Mouse (Mus musculus) testis, postnatal 14 days (tissue): ENCODE results near the gene Adarb2.

Experiments
- DNase-seq: peaks from one replicate; pipeline ENCODE4 v3.0.0; 2021; ENCODE audit warnings: low spot score

Adarb2 gene

DNA sequence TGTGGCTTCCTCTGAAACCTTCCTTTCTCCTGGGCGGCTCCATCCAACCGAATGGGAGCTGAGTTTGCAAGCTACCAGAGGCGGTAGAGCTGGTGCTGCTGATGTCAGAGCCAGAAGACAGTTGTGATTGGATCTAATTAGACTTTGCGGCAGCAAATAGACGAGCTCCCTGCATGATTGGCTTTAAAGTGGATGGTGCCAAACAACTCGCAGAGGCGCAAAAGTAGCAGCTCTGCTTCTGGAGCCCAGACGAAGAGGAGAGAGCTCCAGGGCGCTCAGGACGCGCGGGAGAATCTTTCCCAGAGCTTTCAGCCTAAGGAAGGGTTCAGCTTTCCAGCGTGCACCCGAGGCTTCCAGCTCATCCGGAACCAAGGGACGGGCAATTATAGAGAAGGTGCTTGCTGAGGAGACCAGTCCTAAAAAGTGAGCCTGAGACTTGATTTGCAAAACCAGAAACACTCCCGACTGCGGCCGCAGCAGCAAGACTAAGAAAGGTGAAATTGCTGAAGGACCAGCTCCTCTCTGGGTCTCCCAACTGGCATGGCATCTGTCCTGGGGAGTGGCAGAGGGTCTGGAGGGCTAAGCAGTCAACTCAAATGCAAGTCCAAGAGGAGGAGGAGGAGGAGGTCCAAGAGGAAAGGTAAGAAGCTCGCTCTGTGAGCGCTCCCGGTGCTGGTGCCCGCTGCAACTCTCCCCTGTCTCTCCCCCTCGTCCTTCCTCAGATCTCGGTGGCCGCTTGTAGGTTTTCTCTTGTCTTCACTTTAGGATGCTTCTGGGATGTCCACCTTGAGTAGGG, at the start of gene Adarb2:
Gene Adarb2, plus strand, starts transcription at position 186 of the 796 bp plus-strand sequence.
- no peak for DNase-seq

GRCm38 (mm10) chr13:8173800-8174199, 28.9 kb upstream of the Adarb2 start:
- no peak for DNase-seq

GRCm38 (mm10) chr13:8191977-8192376, 10.7 kb upstream of the Adarb2 start:
- DNase-seq: no peak

- no peak for DNase-seq
Measured at GRCm38 (mm10) chr13:8199186-8199880, 3.3 kb upstream of the Adarb2 start.

DNA sequence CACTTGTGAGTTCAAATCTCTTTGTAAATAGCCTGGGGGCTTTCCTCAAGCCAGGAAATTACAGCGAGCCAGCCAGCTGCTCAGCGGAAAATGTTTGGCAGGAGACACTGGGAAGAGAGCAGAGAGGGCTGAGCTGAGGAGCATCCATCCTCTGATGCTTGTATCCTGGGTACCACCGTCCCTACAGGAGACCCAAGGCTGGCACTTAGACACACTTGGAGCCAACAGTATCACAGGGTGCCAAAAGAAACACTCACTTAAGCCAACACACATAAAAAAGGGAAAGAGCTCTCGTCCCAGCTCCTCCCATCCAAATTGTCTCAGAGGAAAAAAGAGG, 779 bp downstream of the Adarb2 start:
- no peak for DNase-seq

GRCm38 (mm10) chr13:8207337-8207736, 4.7 kb downstream of the Adarb2 start:
- DNase-seq: no peak

GRCm38 (mm10) chr13:8210776-8211175, 8.1 kb downstream of the Adarb2 start:
- DNase-seq: no peak

DNA sequence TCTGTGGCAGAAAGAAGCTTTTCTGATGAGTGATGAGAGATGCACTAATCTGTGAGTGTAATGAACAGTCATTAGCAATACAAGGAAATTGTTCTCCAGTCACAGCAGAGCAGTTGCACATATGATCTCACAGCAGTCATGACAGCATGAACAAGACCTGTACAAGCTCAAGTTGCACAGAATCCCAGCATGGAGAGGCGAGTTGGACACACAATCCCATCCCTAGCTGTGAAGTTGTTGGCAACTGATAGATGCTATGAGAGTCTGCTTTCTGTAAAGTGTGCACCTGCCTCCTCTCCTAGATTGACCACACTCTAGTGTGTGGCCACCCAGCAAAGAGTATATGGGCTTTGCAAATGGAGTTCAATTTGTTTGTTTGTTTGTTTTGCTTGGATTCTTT, 36.2 kb downstream of the Adarb2 start:
- no peak for DNase-seq

- no peak for DNase-seq
Measured at GRCm38 (mm10) chr13:8248016-8248667, 45.5 kb downstream of the Adarb2 start.

GRCm38 (mm10) chr13:8272158-8272945, 69.7 kb downstream of the Adarb2 start:
- DNase-seq: no peak

DNA sequence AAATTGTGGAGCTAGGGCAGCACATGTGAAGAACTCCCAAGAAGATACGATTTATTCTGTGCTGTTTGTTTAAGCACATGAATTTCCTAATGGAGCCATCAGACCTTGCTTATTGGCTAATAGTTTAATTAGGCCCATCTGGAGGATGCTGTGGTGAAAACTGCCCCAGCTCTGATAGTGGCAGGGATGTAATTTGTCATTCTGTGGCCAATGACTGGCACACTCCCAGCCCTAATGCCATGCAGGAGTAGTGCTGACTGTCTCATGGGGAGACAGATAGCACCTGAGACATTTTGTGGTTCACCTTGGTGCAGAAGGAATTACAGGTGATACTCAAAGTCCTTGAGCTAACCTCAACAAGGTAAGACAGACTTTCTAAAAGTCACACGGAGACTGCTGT, 80.5 kb downstream of the Adarb2 start:
- DNase-seq: no peak

DNA sequence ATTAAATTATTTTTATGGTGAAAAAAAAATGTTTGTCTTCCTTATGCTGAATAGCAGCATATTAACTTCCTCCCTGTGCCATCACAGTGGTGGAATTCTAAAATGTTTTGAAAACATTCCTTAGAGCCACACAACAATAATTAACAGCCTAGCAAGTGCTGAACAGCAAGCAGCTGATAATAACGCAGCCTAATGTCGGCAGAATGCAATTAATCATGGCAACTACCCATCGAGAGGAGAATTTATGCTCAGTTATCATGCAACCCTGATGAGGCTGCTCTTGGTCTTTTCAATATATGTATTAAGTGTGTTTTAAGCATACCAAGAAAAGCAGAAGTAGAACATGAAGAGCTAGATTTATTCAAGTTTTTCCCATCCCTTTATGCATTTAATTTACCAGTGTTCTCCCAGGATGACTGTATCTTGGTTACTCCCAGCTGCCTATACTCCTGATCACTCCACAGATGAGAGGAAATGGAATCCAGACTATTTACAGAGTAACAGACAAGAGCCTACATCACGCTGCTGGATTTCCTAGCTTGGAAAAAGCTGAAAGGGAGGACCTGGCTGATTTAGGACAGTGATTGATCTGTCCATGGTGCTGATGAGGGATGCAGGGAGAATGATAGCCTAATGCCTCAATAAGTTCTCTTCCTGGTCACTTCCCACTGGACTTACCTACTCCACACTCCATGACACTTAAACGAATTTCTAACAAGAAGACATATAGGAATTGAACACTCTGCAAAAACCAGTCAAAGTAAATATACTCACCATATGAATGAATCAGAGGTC, 113.9 kb downstream of the Adarb2 start:
- no peak for DNase-seq

DNA sequence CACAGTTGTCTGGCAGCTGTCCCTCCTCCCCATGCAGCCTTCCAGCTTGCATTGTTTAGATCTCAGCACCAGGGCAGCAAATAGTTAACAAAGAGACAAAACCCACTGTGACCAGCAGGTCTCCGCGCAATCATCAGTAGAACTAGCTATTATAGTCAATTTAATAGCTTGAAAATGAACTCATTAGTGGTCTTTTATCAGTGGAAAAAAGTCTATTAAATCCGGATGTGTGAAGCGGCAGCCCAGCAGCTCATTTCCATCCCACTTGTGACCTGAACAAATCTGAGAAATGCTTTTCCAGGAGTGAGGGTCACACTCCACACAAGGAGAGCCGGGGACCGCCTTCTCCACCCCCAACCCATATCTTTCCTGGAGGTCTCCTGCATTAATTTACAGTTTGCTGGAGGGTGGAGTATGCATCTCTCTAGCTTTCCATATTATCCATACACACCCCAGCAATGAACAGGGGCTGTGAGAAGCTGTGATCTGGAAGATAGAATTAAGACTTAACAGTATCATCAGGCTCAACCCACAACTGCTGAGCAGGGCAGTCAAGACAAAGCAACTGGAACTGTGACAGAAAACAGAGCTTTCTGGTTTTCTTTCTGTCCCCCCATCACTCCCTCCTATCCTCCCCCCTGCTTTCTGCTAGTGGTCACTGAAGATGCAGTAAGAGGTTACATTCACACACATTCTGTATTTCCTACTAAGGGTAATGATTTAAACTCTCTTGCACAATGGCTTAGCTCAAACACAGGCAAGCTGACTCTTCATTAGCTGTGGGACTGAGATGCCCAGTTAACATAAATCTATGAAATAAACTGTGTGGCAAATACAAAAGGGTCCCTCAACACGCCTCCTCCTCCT, 131.2 kb downstream of the Adarb2 start:
- DNase-seq: no peak

DNA sequence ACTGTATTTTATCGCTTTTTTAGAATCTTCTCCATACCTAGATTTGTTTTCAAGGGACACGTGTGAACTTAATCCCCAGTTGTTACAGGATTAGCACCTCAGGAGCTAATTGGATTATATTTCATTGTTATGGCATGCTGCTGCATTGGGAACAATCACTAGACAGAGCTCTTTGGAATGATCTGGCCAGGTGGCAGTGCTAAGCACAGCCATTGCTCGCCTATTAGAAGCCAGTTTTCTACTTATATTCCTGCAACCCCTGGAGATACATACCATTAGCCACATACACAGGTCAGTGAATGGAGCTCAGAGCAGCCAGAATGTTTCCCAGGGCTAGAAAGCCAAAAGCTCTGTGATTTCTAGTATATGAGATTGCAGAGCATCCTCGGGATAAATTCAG, 131.9 kb downstream of the Adarb2 start:
- no peak for DNase-seq

GRCm38 (mm10) chr13:8341086-8341807, 138.6 kb downstream of the Adarb2 start:
- DNase-seq: no peak

GRCm38 (mm10) chr13:8347147-8347546, 144.5 kb downstream of the Adarb2 start:
- no peak for DNase-seq

GRCm38 (mm10) chr13:8352341-8352740, 149.7 kb downstream of the Adarb2 start:
- no peak for DNase-seq

DNA sequence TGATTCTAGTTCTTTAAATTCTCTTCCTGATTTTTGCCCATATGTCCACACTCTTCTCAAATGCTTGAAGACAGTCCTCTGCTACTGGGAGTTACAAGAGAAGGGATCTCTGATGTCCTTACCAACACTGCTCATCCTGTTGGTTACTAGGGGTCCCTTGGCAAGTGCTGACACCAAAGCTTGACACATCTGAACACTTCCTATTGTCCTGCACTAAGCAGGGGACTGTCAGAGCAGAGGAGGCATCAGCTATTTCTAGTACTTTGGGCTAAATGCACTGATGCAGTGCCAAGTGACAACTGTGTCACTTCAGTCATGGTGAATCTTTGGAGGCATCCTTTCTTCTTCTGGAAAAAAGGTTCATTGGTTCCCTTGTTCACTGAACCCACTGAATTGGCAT, 150.3 kb downstream of the Adarb2 start:
- DNase-seq: no peak

GRCm38 (mm10) chr13:8365523-8365922, 162.9 kb downstream of the Adarb2 start:
- no peak for DNase-seq

- no peak for DNase-seq
Measured at GRCm38 (mm10) chr13:8366087-8366486, 163.4 kb downstream of the Adarb2 start.
